Mouse (Mus musculus): Measurements from ENCODE around the gene Usp9x.

Gene Usp9x

DNA sequence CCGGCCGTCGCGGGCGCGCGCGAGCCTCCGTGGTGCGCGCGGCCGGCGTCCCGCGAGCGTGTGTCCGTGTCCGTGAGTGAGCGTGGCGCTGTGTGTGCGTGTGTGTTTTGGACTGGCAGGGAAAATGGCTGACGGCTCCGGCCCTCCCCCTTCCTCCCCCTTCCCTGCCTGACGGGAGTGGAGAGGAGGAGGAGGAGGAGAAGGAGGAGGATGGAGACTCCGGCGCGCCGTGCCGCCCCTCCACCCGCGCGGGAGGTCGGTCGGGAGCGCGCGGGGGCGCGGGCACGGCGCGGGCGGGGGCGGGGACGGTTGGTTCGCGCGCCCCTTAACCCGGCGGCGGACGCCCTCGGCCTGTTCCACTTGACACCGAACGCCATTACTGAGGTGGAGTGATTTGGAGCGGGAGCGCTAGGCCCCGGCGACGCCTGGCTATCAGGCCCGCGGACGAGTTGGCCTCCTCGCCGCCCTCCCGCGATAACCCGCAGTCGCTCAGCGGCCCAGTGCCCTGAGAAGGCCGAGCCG lies 1.2 kb downstream of the Usp9x start:
- 4% methylated on average over 35 of the region's 73 CpGs for WGBS

DNA sequence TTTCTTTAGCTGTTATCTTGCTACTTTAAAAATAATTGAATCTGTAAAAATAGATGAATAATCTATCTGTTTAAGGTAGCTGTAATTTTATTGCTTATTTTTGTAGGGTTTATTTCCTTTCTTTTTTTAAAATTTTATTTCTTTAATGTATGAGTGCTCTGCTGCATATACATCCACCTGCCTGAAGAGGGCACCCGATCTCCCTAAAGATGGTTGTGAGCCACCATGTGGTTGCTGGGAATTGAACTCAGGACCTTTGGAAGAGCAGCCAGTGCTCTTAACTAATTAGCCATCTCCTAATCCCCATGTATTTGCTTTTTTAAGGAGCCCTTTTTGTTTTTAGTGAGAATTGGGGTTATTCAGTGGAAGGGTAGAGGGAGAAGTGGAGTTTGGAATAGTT lies 14.3 kb downstream of the Usp9x start:
- WGBS = 94% methylated on average over 1 of the region's 1 CpGs

DNA sequence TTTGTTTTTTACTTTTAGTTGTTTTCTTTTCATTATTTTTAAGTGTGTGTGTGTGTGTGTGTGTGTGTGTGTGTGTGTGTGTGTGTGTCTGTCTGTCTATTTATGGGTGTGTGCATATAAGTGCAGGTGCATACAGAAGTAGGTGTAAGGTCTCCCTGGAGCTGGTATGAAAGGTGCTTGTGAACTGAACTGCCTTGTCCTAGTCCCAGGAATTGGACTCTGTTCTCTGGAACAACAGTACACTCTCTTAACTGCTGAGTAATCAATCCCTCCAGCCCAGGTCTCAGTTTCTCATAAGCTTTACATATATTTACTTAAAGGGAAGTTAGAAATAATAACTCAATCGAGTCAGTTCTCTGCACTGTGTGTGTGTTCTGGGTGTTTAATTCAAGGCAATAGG lies 25.7 kb downstream of the Usp9x start:
- WGBS = 44% methylated on average over 1 of the region's 1 CpGs

DNA sequence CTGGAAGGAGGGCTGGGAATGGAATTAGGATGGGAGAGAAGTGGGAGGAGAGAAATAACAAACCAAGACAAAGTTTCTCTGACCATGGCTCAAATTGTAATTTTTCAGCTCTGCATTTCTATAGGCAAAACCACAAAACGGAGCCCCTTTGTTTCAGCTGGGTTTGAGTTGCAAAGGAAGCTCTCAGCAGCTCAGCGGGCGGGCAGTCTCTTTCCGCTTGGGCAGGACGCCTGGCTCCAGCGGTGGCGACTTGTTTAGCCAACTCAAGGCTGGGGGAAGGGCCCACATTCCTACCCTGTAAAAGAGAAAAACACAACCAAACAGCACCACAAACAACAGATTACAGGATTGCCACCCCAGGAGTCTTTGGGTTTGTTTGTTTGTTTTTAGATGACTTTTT lies 135.2 kb downstream of the Usp9x start:
- 48% methylated on average over 7 of the region's 7 CpGs for WGBS

DNA sequence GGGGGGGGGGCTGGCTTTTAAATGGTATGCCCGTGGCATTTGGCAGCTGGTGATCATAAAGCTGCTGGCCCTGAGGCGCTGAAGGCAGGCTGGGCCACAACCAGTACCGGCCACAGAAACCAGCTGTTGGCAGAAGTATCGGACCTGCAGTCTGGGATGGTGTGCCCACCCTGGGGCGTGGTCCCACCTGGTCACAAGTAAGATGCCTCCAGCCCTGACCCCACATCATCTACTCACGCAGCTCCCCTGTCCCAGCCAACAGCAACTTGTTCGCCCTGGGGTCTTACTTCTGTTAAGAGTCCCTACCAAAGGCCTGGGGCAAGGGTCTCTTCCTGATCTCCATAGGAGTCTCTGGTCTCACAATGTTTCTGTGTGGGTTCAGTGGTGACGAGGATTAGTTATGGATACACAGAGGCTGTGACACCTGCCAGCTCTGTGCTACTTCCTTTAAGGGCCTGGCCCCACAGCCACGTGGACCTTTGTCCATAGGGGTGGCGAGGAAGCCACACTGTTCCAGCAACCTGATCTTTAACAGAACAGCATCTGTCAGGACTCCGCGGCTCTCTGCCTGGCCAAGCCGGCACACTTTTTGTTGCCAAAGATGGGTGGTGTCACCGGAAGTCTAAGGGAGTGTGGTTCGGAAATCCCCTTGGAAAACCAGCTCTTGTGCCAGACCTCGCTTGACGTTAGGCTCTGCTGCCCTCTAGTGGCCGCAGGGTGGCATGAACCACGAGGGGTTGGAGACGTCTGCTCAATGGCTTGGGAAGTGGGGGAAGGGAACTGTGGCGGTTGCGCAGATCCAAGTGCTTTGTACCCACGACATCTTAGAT lies 136.4 kb downstream of the Usp9x start:
- WGBS = 24% methylated on average over 23 of the region's 23 CpGs

DNA sequence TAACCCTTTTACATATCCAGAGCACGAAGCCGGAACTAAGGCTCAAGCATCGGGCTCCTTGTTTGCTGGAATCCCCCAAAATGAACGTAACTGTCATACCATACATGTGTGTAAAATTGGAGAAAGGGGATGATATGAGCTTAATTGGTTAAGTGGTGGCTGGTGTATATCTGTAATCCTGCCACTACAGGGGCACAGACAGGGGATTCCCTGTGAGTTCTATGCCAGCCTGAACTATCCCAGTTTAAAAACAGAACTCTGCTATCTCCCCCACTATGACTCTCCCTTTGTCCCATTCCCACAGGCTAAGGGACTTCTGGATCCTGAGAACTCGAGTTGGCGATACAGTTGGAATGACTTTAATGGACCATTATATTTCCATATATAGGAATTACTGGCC lies 137.1 kb downstream of the Usp9x start:
- 7% methylated on average over 6 of the region's 6 CpGs for WGBS

DNA sequence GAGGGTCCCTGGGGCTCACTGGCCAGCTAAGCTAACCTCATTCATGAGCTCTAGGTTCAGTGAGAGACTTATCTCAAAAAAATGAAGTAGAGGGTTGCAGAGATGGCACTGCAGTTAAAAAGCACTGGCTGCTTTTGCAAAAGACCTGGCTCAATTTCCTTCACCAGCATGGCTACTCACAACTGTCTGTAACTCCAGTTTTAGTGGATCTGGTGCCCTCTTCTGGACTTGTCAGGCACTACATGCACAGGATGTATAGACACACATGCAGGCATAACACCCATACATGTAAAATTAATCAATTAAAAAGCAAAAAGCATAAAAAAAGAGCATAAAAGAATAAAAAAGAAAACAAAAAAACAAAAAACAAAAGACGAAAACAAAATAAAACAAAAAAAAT lies 143.0 kb downstream of the Usp9x start:
- WGBS = 85% methylated on average over 1 of the region's 1 CpGs

All from cerebral cortex, adult 2 months (tissue).